Comparison of ENCODE assay signal across 8 mouse cellular contexts in genomic region chr4:119294415-119295133, GRCm38 (mm10). TPM values are rescaled to one million over a fixed set of nuclear protein-coding genes. Genes with fewer than 3 reads are reported as not detected.
DNase-seq lines count a peak whose midpoint lies in the region; ATAC-seq lines count a peak whose summit lies in the region.

Gene Ybx1, minus strand, starts transcription at chr4:119294604.

- peak within 1 kb of the TSS; percentile 74 for H3K27ac ChIP-seq in intestine, embryonic 14.5 days (ENCODE audit: low read depth)

- H3K9me3 ChIP-seq in intestine, embryonic 14.5 days (ENCODE audit: control insufficient read depth, low read length): no peaks in the 10 kb centered on the region

- peak within 1 kb of the TSS; percentile 89 for H3K9ac ChIP-seq in intestine, embryonic 14.5 days (ENCODE audit: low read length)

- peak within 1 kb of the TSS; percentile 91 for H3K4me2 ChIP-seq in intestine, embryonic 14.5 days (ENCODE audit: low read length)

- H3K27me3 ChIP-seq in intestine, embryonic 14.5 days (replicated peaks; ENCODE audit: control insufficient read depth, insufficient read depth, low read length): no peaks in the 10 kb centered on the region

- intact Hi-C loops in left cerebral cortex, postnatal 14 days (cut with DNase I): loop anchor here (2.0 to 5.0 kb wide), 2 partner anchors 26 to 42 kb away; partner anchors contain the start of gene Ppih

- WGBS in intestine, embryonic 14.5 days: under 1% methylated on average over 55 of the region's 61 CpGs

- DNase-seq in adrenal gland, adult 18-20 months (ENCODE audit: low spot score in 2 of 2): peak; percentile 100
- peak; percentile 99 for DNase-seq in embryo, embryonic 11 days
- peak; percentile 99 for DNase-seq in gastrocnemius, postnatal 25 days
- peak; percentile 100 for DNase-seq in intestine, embryonic 14.5 days (ENCODE audit: low spot score)
- DNase-seq in left cerebral cortex, postnatal 14 days (ENCODE audit: low spot score in 2 of 2): peak; percentile 100
- DNase-seq in mesoderm, embryonic 11.5 days (ENCODE audit: low read depth, low spot score): peak; percentile 98
- DNase-seq in right cerebral cortex, postnatal 36 days (ENCODE audit: low spot score in 2 of 2): peak; percentile 99
- DNase-seq in yolk sac, embryonic 10.5 days (ENCODE audit: low spot score): peak; percentile 99

- peaks cover 21% of the 10 kb centered on the region for H3K36me3 ChIP-seq in intestine, embryonic 14.5 days (ENCODE audit: control insufficient read depth, insufficient read depth, low read length)

- peak; percentile 100 for ATAC-seq in intestine, embryonic 14.5 days (replicated peaks; ENCODE audit: low FRiP score, low TSS enrichment, low read depth)

- peak within 1 kb of the TSS; percentile 97 for H3K4me3 ChIP-seq in intestine, embryonic 14.5 days (ENCODE audit: low read depth, low read length)

- H3K4me1 ChIP-seq in intestine, embryonic 14.5 days (replicated peaks; ENCODE audit: control insufficient read depth, insufficient read depth, low read length): peaks cover 18% of the 10 kb centered on the region

RNA-seq across cellular contexts. Expression of gene Ybx1, which starts in this region (rescaled TPM):
- 100 to 1,000 TPM; 714 to 717 TPM for total RNA-seq in adrenal gland, adult 18-20 months (2021)
- total RNA-seq in gastrocnemius, postnatal 25 days (2021): 100 to 1,000 TPM; 509 to 515 TPM
- polyA plus RNA-seq in intestine, embryonic 14.5 days (2014; fragmentation: Nextera tagmentation; extraction: Ambion mirVana): 678 and 713 TPM in 2 replicates
- total RNA-seq in left cerebral cortex, postnatal 14 days (2021): 100 to 1,000 TPM; 441 to 483 TPM

Comparison
In these comparisons a context has a peak if more than half of its experiments do, and no peak if none do; other contexts are left out.
1. Peak in every context shown above with its lines: DNase-seq, ATAC-seq, H3K4me3 ChIP-seq and H3K27ac ChIP-seq.